Mouse (Mus musculus): Measurements from ENCODE around the gene Il17re. TPM values are rescaled to one million over a fixed set of nuclear protein-coding genes. Genes with fewer than 3 reads are reported as not detected.

Gene Il17re
- total RNA-seq, 2 experiments from 2014 or later, result 0.49 to 0.50 TPM

DNA sequence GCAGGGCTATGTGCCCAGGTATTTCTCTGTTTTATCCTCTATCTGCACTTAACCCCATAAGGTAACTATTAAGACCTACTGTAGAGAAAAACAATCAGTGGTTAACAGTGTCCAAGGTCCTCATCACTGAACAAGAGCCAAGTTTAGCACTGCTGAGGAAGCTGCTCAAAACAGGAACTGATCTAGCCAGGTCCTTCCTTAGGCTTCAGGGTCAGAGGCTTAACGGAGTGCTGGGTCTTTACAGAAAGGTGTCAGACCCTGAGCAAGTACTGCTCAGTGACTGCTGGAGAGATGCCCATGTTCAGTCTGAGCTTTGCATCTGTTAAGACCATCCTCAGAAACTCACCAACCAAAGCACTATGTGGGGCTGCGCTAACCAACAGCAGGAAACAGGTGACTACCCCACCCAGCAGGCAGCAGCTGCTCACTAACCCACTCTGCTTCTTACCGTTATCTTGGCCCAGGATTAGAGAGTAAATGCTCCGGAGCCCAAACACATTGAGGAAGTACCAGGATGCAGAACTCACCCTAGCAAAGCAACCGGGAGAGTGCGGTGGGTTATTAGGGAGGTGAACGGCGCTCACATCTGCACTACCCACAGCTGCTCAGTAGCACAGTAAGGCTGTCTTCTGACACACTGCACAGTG, 59.3 kb downstream of the Il17re start:
- no peak for TF ChIP-seq CTCF (IDR thresholded peaks at IDR 0.05)
- Histone ChIP-seq H3K27ac (no peak overlapping the region), H3K4me3 (no peak overlapping the region)
- intact Hi-C loops (cut with DNase I), result no loop called here
- no peak for DNase-seq (ENCODE audit: extremely low spot score in 1 of 2, low spot score in 2 of 2)

Small RNA genes lying within 50 kb of the gene (microRNA-seq; reads per million reads assigned to microRNA genes)
- gene Gm24387, result 0 reads per million in 2 experiments

Other genes with a start within 250 kb of the Il17re start
- 10 to 100 TPM; 14.6 to 15.3 TPM for gene Mtmr14, start 220.6 kb upstream of the Il17re start, total RNA-seq (2021)
- gene Cpne9, start 176.2 kb upstream of the Il17re start, total RNA-seq (2021), result 10 to 100 TPM; 75.7 to 80.5 TPM
- 10 to 100 TPM; 31.0 to 32.9 TPM for gene Brpf1, start 151.3 kb upstream of the Il17re start, total RNA-seq (2021)
- 1 to 10 TPM; 6.1 to 7.6 TPM for gene Ogg1, start 131.5 kb upstream of the Il17re start, total RNA-seq (2021)
- gene Camk1, start 114.5 kb upstream of the Il17re start, total RNA-seq (2021), result 100 to 1,000 TPM; 115 to 121 TPM
- 10 to 100 TPM; 47.0 to 49.6 TPM for gene Tada3, start 80.6 kb upstream of the Il17re start, total RNA-seq (2021)
- gene Arpc4, start 80.4 kb upstream of the Il17re start, total RNA-seq (2021), result 100 to 1,000 TPM; 251 to 255 TPM
- gene Ttll3, start 69.2 kb upstream of the Il17re start, total RNA-seq (2021), result 10 to 100 TPM; 12.2 to 17.8 TPM
- 10 to 100 TPM; 18.1 to 18.6 TPM for gene Rpusd3, start 39.1 kb upstream of the Il17re start, total RNA-seq (2021)
- gene Cidec, start 22.7 kb upstream of the Il17re start, total RNA-seq (2021), result not detected
- 10 to 100 TPM; 35.7 to 36.8 TPM for gene Jagn1, start 15.9 kb upstream of the Il17re start, total RNA-seq (2021)
- 1 to 10 TPM; 4.4 to 5.1 TPM for gene Il17rc, start 12.9 kb downstream of the Il17re start, total RNA-seq (2021)
- 100 to 1,000 TPM; 116 to 117 TPM for gene Creld1, start 24.8 kb downstream of the Il17re start, total RNA-seq (2021)
- 10 to 100 TPM; 54.9 to 61.1 TPM for gene Prrt3, start 43.4 kb downstream of the Il17re start, total RNA-seq (2021)
- 10 to 100 TPM; 76.5 to 77.5 TPM for gene Emc3, start 73.2 kb downstream of the Il17re start, total RNA-seq (2021)
- 1 to 10 TPM; 2.1 to 2.2 TPM for gene Fancd2, start 73.2 kb downstream of the Il17re start, total RNA-seq (2021)
- not detected for gene Fancd2os, start 142.2 kb downstream of the Il17re start, total RNA-seq (2021)
- gene Brk1, start 146.3 kb downstream of the Il17re start, total RNA-seq (2021), result 100 to 1,000 TPM; 221 to 228 TPM
- 10 to 100 TPM; 41.5 to 43.0 TPM for gene Vhl, start 165.5 kb downstream of the Il17re start, total RNA-seq (2021)
- 10 to 100 TPM; 21.6 to 25.6 TPM for gene Irak2, start 180.0 kb downstream of the Il17re start, total RNA-seq (2021)
- 10 to 100 TPM; 71.4 to 72.8 TPM for gene Tatdn2, start 238.6 kb downstream of the Il17re start, total RNA-seq (2021)